Mouse (Mus musculus): ENCODE measurements around the gene Cebpg. TPM values are rescaled to one million over a fixed set of nuclear protein-coding genes. Genes with fewer than 3 reads are reported as not detected.

Gene Cebpg
- 32.6 to 39.4 TPM (median 34.9 TPM) in 4 replicates for total RNA-seq (2023; ENCODE audit: inconsistent age)

DNA sequence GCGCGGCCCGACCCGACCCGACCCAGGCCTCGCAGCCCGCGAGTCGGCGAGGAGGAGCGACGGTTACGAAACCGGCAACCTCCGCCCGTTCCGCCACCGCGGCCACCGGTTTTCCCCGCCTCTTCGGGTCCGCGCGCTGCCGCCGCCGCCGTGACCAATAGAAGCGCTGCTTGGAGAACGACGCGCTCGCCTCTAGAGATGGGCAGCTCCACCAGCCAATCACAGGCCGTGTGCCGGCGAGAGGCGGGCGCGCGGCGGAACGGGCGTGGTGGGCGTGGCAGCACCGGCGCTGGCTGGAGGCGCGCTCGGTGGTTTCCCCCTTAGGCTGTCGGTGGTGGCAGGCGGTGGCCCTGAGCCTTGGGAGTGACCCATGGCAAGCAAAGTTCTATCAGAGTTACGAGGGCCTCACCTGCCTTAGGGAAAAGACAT is at the start of gene Cebpg:
TSS of gene Cebpg (minus strand) at position 138 of the 429 bp plus-strand sequence.

Other genes with a start within 250 kb of the Cebpg start
- gene Chst8, start 243.9 kb downstream of the Cebpg start, total RNA-seq (2023; ENCODE audit: inconsistent age), result not detected in 4 replicates
- gene Pepd, start 144.2 kb downstream of the Cebpg start, total RNA-seq (2023; ENCODE audit: inconsistent age), result 29.8 to 37.9 TPM (median 34.1 TPM) in 4 replicates
- gene Cebpa, start 62.7 kb upstream of the Cebpg start, total RNA-seq (2023; ENCODE audit: inconsistent age), result 0.42 to 0.78 TPM (median 0.61 TPM) in 4 replicates
- not detected in 4 replicates for gene Slc7a10, start 129.8 kb upstream of the Cebpg start, total RNA-seq (2023; ENCODE audit: inconsistent age)
- not detected in 4 replicates for gene Lrp3, start 158.9 kb upstream of the Cebpg start, total RNA-seq (2023; ENCODE audit: inconsistent age)

All from B cell, adult (primary cell).